Mouse (Mus musculus) kidney, embryonic 14.5 days (tissue): ENCODE results near the gene Acot11. TPM values are rescaled to one million over a fixed set of nuclear protein-coding genes. Genes with fewer than 3 reads are reported as not detected.

Experiments
- ATAC-seq: fragments of 200-750 bp; cut with Nextera tagmentation; 2 replicates; pipeline ENCODE4 v1.8.0; 2017; ENCODE audit warnings: moderate number of reproducible peaks, mild to moderate bottlenecking, moderate TSS enrichment, moderate library complexity; ENCODE audit not compliant: low FRiP score, low TSS enrichment
- H3K27ac ChIP-seq: fragments of 300-500 bp; sonication (generic); 2 replicates; pipeline ENCODE4 v1.5.1; 2014; ENCODE audit warnings: low read depth, mild to moderate bottlenecking, low read length, moderate library complexity, mixed read lengths
- H3K27me3 ChIP-seq: fragments of 300-500 bp; sonication (generic); 2 replicates; pipeline ENCODE4 v1.6.1; 2014; ENCODE audit warnings: mild to moderate bottlenecking, low read length; ENCODE audit not compliant: control insufficient read depth, insufficient read depth
- H3K36me3 ChIP-seq: fragments of 300-500 bp; sonication (generic); 2 replicates; pipeline ENCODE4 v1.6.1; 2014; ENCODE audit warnings: low read length, mixed read lengths; ENCODE audit not compliant: control insufficient read depth, insufficient read depth
- H3K4me1 ChIP-seq: fragments of 300-500 bp; sonication (generic); 2 replicates; pipeline ENCODE4 v1.6.1; 2014; ENCODE audit warnings: low read length, mixed read lengths; ENCODE audit not compliant: control insufficient read depth, insufficient read depth
- H3K4me2 ChIP-seq: fragments of 300-500 bp; sonication (generic); replicated peaks from 2 replicates; pipeline ENCODE4 v1.6.1; 2014; ENCODE audit warnings: low read depth, mild to moderate bottlenecking, low read length
- H3K4me3 ChIP-seq: fragments of 300-500 bp; sonication (generic); 2 replicates; pipeline ENCODE4 v1.5.1; 2014; ENCODE audit warnings: mild to moderate bottlenecking, low read length
- H3K9ac ChIP-seq: fragments of 300-500 bp; sonication (generic); 2 replicates; pipeline ENCODE4 v1.6.1; 2014; ENCODE audit warnings: low read depth, mild to moderate bottlenecking, low read length, moderate library complexity
- H3K9me3 ChIP-seq: fragments of 300-500 bp; sonication (generic); 2 replicates; pipeline ENCODE4 v1.6.1; 2016; ENCODE audit warnings: low read length; ENCODE audit not compliant: control insufficient read depth
- WGBS: fragments of 180-500 bp; shearing (Covaris S2); extraction: QIAGEN DNeasy Blood & Tissue Kit; methylation state at CpG from one replicate; pipeline ENCODE4 v1.1.7; 2014; 5-methylcytosine and 5-hydroxymethylcytosine counted together
- polyA plus RNA-seq: library from polyadenylated mRNA; unstranded; fragments of >200 nt; fragmentation: Nextera tagmentation; extraction: Ambion mirVana; gene quantifications from 2 replicates; pipeline ENCODE4 v1.2.1, GENCODE M21; 2014

Gene Acot11
- polyA plus RNA-seq, 1 experiment from 2014 or later, result 2.2 TPM

GRCm38 (mm10) chr4:106818332-106818731 lies 13.5 kb upstream of the Acot11 start:
- H3K9ac ChIP-seq, result no peak overlapping the region
- no peak for ATAC-seq
- 71% methylated on average over 6 of the region's 6 CpGs for WGBS
- no peaks in the 10 kb centered on the region for H3K27me3 ChIP-seq
- no peak overlapping the region for H3K4me3 ChIP-seq
- H3K36me3 ChIP-seq, result no peaks in the 10 kb centered on the region
- H3K4me2 ChIP-seq, result no peak overlapping the region
- no peak overlapping the region for H3K27ac ChIP-seq
- H3K9me3 ChIP-seq, result no peaks in the 10 kb centered on the region
- H3K4me1 ChIP-seq, result 0 out of 2 replicates have a peak, but pooled peaks cover 8% of the 10 kb centered on the region

GRCm38 (mm10) chr4:106817017-106817416 lies 12.2 kb upstream of the Acot11 start:
- no peak overlapping the region for H3K4me3 ChIP-seq
- ATAC-seq, result no peak
- H3K36me3 ChIP-seq, result no peaks in the 10 kb centered on the region
- no peak overlapping the region for H3K27ac ChIP-seq
- H3K9me3 ChIP-seq, result no peaks in the 10 kb centered on the region
- 0 out of 2 replicates have a peak, but pooled peaks cover 8% of the 10 kb centered on the region for H3K4me1 ChIP-seq
- no peak overlapping the region for H3K9ac ChIP-seq
- no peaks in the 10 kb centered on the region for H3K27me3 ChIP-seq
- no peak overlapping the region for H3K4me2 ChIP-seq
- 96% methylated on average over 4 of the region's 4 CpGs for WGBS

GRCm38 (mm10) chr4:106815396-106816324 lies 10.9 kb upstream of the Acot11 start:
- no peaks in the 10 kb centered on the region for H3K9me3 ChIP-seq
- 0 out of 2 replicates have a peak, but pooled peaks cover 8% of the 10 kb centered on the region for H3K4me1 ChIP-seq
- WGBS, result 34% methylated on average over 24 of the region's 25 CpGs
- H3K4me2 ChIP-seq, result peak overlapping the region; percentile 19
- no peak for ATAC-seq
- no peak overlapping the region for H3K27ac ChIP-seq
- H3K9ac ChIP-seq, result no peak overlapping the region
- no peaks in the 10 kb centered on the region for H3K27me3 ChIP-seq
- no peak overlapping the region for H3K4me3 ChIP-seq
- no peaks in the 10 kb centered on the region for H3K36me3 ChIP-seq

- WGBS, result 95% methylated on average over 8 of the region's 8 CpGs
- Histone ChIP-seq H3K4me2 (no peak overlapping the region), H3K36me3 (no peaks in the 10 kb centered on the region), H3K4me3 (no peak overlapping the region), H3K4me1 (0 out of 2 replicates have a peak, but pooled peaks cover 8% of the 10 kb centered on the region), H3K27ac (no peak overlapping the region), H3K9ac (no peak overlapping the region), H3K27me3 (no peaks in the 10 kb centered on the region), H3K9me3 (no peaks in the 10 kb centered on the region)
- ATAC-seq, result no peak
Measured at GRCm38 (mm10) chr4:106811162-106811561, 6.4 kb upstream of the Acot11 start.

GRCm38 (mm10) chr4:106810039-106810438 lies 5.2 kb upstream of the Acot11 start:
- no peaks in the 10 kb centered on the region for H3K36me3 ChIP-seq
- no peak overlapping the region for H3K4me2 ChIP-seq
- no peak overlapping the region for H3K9ac ChIP-seq
- no peak overlapping the region for H3K27ac ChIP-seq
- H3K27me3 ChIP-seq, result no peaks in the 10 kb centered on the region
- no peak overlapping the region for H3K4me3 ChIP-seq
- WGBS, result 90% methylated on average over 6 of the region's 6 CpGs
- H3K4me1 ChIP-seq, result no peaks in the 10 kb centered on the region
- H3K9me3 ChIP-seq, result no peaks in the 10 kb centered on the region
- no peak for ATAC-seq

- WGBS, result 75% methylated on average over 3 of the region's 3 CpGs
- peaks cover 6% of the 10 kb centered on the region; the same call in 1 of the 2 replicates for H3K4me1 ChIP-seq
Measured at GRCm38 (mm10) chr4:106807287-106807686, 2.5 kb upstream of the Acot11 start.

GRCm38 (mm10) chr4:106805890-106806289 lies 1.1 kb upstream of the Acot11 start:
- Histone ChIP-seq H3K27ac (no peak overlapping the region), H3K4me3 (no peak overlapping the region), H3K4me2 (no peak overlapping the region), H3K36me3 (no peaks in the 10 kb centered on the region), H3K9ac (no peak overlapping the region), H3K27me3 (no peaks in the 10 kb centered on the region), H3K4me1 (peaks cover 6% of the 10 kb centered on the region; the same call in 1 of the 2 replicates), H3K9me3 (no peaks in the 10 kb centered on the region)
- no peak for ATAC-seq
- WGBS, result 38% methylated on average over 2 of the region's 2 CpGs

More at GRCm38 (mm10) chr4:106807287-106807686, 2.5 kb upstream of the Acot11 start:
- no peak overlapping the region for H3K4me3 ChIP-seq
- no peaks in the 10 kb centered on the region for H3K36me3 ChIP-seq
- H3K4me2 ChIP-seq, result no peak overlapping the region
- no peak for ATAC-seq
- no peak overlapping the region for H3K27ac ChIP-seq
- no peaks in the 10 kb centered on the region for H3K9me3 ChIP-seq
- H3K9ac ChIP-seq, result no peak overlapping the region
- no peaks in the 10 kb centered on the region for H3K27me3 ChIP-seq

GRCm38 (mm10) chr4:106804201-106804909 lies 443 bp downstream of the Acot11 start:
- 39% methylated on average over 16 of the region's 16 CpGs for WGBS
- Histone ChIP-seq H3K4me1 (peaks cover 6% of the 10 kb centered on the region; the same call in 1 of the 2 replicates), H3K9me3 (no peaks in the 10 kb centered on the region), H3K36me3 (no peaks in the 10 kb centered on the region), H3K9ac (peak overlapping the region; percentile 51; the same call in 1 of the 2 replicates), H3K4me2 (peak overlapping the region; percentile 53), H3K27me3 (no peaks in the 10 kb centered on the region), H3K4me3 (peak overlapping the region; percentile 23), H3K27ac (no peak overlapping the region)
- no peak for ATAC-seq
